Comparison of ENCODE assay signal across 26 mouse cellular contexts in the genomic region with DNA sequence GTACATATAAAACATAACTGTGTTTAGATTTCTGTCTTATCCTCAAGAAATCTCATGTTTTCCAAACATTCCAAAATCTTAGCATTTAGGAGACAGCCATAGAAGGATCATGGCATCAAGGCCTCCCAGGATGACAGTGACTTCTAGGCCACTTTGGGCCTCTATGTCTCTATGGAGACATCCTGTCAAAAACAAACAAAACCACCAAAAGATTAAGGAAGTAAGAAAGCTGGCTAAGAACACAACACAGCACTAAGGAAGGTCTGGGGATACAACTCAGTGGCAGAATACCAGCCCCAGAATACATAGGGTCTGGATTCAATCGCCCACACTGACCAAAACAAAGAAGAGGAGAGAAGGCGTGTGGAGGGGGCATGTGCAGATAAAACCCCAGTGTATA. TPM values are rescaled to one million over a fixed set of nuclear protein-coding genes. Genes with fewer than 3 reads are reported as not detected.
DNase-seq lines count a peak whose midpoint lies in the region; ATAC-seq and TF ChIP-seq lines count a peak whose summit lies in the region.
"Had no signal": no experiment of that assay in that cellular context is flagged by ENCODE, and none has a peak within 500 bp of the region (broad histone marks: within the 10 kb centered on the region; RNA-seq: fewer than 3 reads in every experiment).

No protein-coding gene starts in this region.

- intact Hi-C loops in left cerebral cortex, adult 2 months (cut with DNase I), result no loop called here

- dilution Hi-C loops in CH12.LX (cut with MboI; ENCODE audit: extremely low pct_ligation_motif_present, extremely low pct_unique_long_range_greater_than_20kb, low sequenced_read_pairs), result no loop called here

- WGBS in stomach, postnatal 0 days, result 86% methylated on average over 2 of the region's 2 CpGs
- WGBS in intestine, postnatal 0 days, result 97% methylated on average over 2 of the region's 2 CpGs

- no peak for TF ChIP-seq EP300 in CH12.LX (IDR thresholded peaks at IDR 0.05; ENCODE audit: low read length)
- TF ChIP-seq EP300 in stomach, postnatal 0 days (optimal IDR thresholded peaks at IDR 0.05), result no peak

- no peak overlapping the region for H3K9ac ChIP-seq in CH12.LX (ENCODE audit: insufficient read depth, low read depth)
- no peak overlapping the region for H3K9ac ChIP-seq in stomach, postnatal 0 days (ENCODE audit: low read length)
- H3K9ac ChIP-seq in intestine, postnatal 0 days (ENCODE audit: low read depth, low read length), result no peak overlapping the region
- H3K9ac ChIP-seq: embryonic facial prominence, embryonic 13.5 days; embryonic facial prominence, embryonic 15.5 days; forebrain, embryonic 12.5 days had no signal

- no peaks in the 10 kb centered on the region for H3K79me2 ChIP-seq in CH12.LX (replicated peaks; ENCODE audit: control insufficient read depth, extremely low read depth, insufficient read depth, poor library complexity, severe bottlenecking)

- DNase-seq in CH12.LX (ENCODE audit: extremely low read depth), result peak; percentile 34
- no peak for DNase-seq in stomach, postnatal 0 days (ENCODE audit: low spot score)
- DNase-seq in gastrocnemius, postnatal 4 days (ENCODE audit: low spot score in 2 of 2), result no peak
- DNase-seq in left cerebral cortex, adult 2 months (ENCODE audit: extremely low spot score in 1 of 2, low spot score in 2 of 2), result no peak
- DNase-seq: adrenal gland, adult 8-10 months; adrenal gland, postnatal 14 days; B cell, adult 2 months; cerebellum, adult 11-12 months; cerebellum, adult 2 months; cerebellum, adult 9-10 months; cerebellum, postnatal 10 days; cerebellum, postnatal 25 days; embryo, embryonic 11 days had no signal

- no peak overlapping the region for H3K4me3 ChIP-seq in CH12.LX (replicated peaks in 1 of 3; ENCODE audit: low read depth in 2 of 3, low read length in 2 of 3, poor library complexity in 1 of 3)
- H3K4me3 ChIP-seq in brown adipose tissue, adult 24 weeks (ENCODE audit: insufficient read depth, low read depth, low read length), result no peak overlapping the region
- no peak overlapping the region for H3K4me3 ChIP-seq in stomach, postnatal 0 days (ENCODE audit: low read depth, low read length)
- H3K4me3 ChIP-seq in left cerebral cortex, adult 2 months, result no peak overlapping the region
- H3K4me3 ChIP-seq in intestine, postnatal 0 days (ENCODE audit: low read depth, low read length), result no peak overlapping the region
- H3K4me3 ChIP-seq: embryonic facial prominence, embryonic 13.5 days; embryonic facial prominence, embryonic 15.5 days; erythroblast, embryonic 14.5 days; forebrain, embryonic 10.5 days; forebrain, embryonic 12.5 days had no signal

- TF ChIP-seq RAD21 in CH12.LX (IDR thresholded peaks at IDR 0.05; ENCODE audit: low read depth, low read length), result no peak

- peaks cover 11 to 66% of the 10 kb centered on the region in 2 experiments for H3K36me3 ChIP-seq in CH12.LX (replicated peaks in 1 of 2; ENCODE audit: control insufficient read depth in 1 of 2, insufficient read depth in 1 of 2, low read length in 1 of 2)
- H3K36me3 ChIP-seq in stomach, postnatal 0 days (ENCODE audit: control insufficient read depth, insufficient read depth, low read length), result 0 out of 2 replicates have a peak, but pooled peaks cover 2% of the 10 kb centered on the region
- peaks cover 27% of the 10 kb centered on the region for H3K36me3 ChIP-seq in intestine, postnatal 0 days (ENCODE audit: control insufficient read depth, insufficient read depth)

- no peaks in the 10 kb centered on the region for H3K9me3 ChIP-seq in CH12.LX (replicated peaks; ENCODE audit: low read length)
- no peaks in the 10 kb centered on the region for H3K9me3 ChIP-seq in stomach, postnatal 0 days (ENCODE audit: control insufficient read depth, low read length)
- no peaks in the 10 kb centered on the region for H3K9me3 ChIP-seq in intestine, postnatal 0 days (ENCODE audit: control insufficient read depth)
- H3K9me3 ChIP-seq: embryonic facial prominence, embryonic 13.5 days; embryonic facial prominence, embryonic 15.5 days; forebrain, embryonic 10.5 days; forebrain, embryonic 12.5 days; G1E had no signal

- no peak for TF ChIP-seq POLR2A in CH12.LX (IDR thresholded peaks at IDR 0.05; ENCODE audit: low read depth, low read length)

- no peak for TF ChIP-seq CTCF in CH12.LX (conservative IDR thresholded peaks at IDR 0.05 in 1 of 2, IDR thresholded peaks at IDR 0.05 in 1 of 2; ENCODE audit: low read depth in 2 of 2, low read length in 2 of 2)
- no peak for TF ChIP-seq CTCF in stomach, postnatal 0 days (IDR thresholded peaks at IDR 0.05; ENCODE audit: low read depth)
- TF ChIP-seq CTCF in left cerebral cortex, adult 2 months (IDR thresholded peaks at IDR 0.05), result no peak
- no peak for TF ChIP-seq CTCF in intestine, postnatal 0 days (IDR thresholded peaks at IDR 0.05; ENCODE audit: low read depth)

- no peak overlapping the region for H3K4me2 ChIP-seq in CH12.LX (ENCODE audit: insufficient read depth, low read depth, poor library complexity, severe bottlenecking)
- H3K4me2 ChIP-seq in stomach, postnatal 0 days (replicated peaks; ENCODE audit: low read depth), result no peak overlapping the region
- no peak overlapping the region for H3K4me2 ChIP-seq in intestine, postnatal 0 days (replicated peaks; ENCODE audit: low read depth)
- H3K4me2 ChIP-seq: embryonic facial prominence, embryonic 13.5 days; embryonic facial prominence, embryonic 15.5 days; forebrain, embryonic 12.5 days had no signal

- H3K27ac ChIP-seq in CH12.LX (ENCODE audit: insufficient read depth, low read depth), result no peak overlapping the region
- H3K27ac ChIP-seq in brown adipose tissue, adult 24 weeks (replicated peaks; ENCODE audit: low read depth, low read length), result peak overlapping the region; percentile 12; the same call in 1 of the 2 replicates
- H3K27ac ChIP-seq in stomach, postnatal 0 days (replicated peaks), result no peak overlapping the region
- H3K27ac ChIP-seq in left cerebral cortex, adult 2 months, result no peak overlapping the region
- no peak overlapping the region for H3K27ac ChIP-seq in intestine, postnatal 0 days (ENCODE audit: low read depth, low read length)
- H3K27ac ChIP-seq: embryonic facial prominence, embryonic 13.5 days; embryonic facial prominence, embryonic 15.5 days; forebrain, embryonic 10.5 days; forebrain, embryonic 12.5 days had no signal

- no peaks in the 10 kb centered on the region for H3K27me3 ChIP-seq in CH12.LX (replicated peaks)
- H3K27me3 ChIP-seq in stomach, postnatal 0 days (ENCODE audit: control insufficient read depth, insufficient read depth, low read length), result no peaks in the 10 kb centered on the region
- no peaks in the 10 kb centered on the region for H3K27me3 ChIP-seq in intestine, postnatal 0 days (replicated peaks; ENCODE audit: control insufficient read depth, insufficient read depth, low read length)
- H3K27me3 ChIP-seq: embryonic facial prominence, embryonic 13.5 days; embryonic facial prominence, embryonic 15.5 days; forebrain, embryonic 12.5 days; Patski had no signal

- peaks cover 0 to 4% of the 10 kb centered on the region in 2 experiments; a peak in 1 of 4 replicates for H3K4me1 ChIP-seq in CH12.LX (ENCODE audit: control insufficient read depth in 1 of 2, insufficient read depth in 2 of 2)
- H3K4me1 ChIP-seq in brown adipose tissue, adult 24 weeks (ENCODE audit: control insufficient read depth, insufficient read depth, insufficient read length, low read length), result no peaks in the 10 kb centered on the region
- H3K4me1 ChIP-seq in stomach, postnatal 0 days (replicated peaks; ENCODE audit: control insufficient read depth, insufficient read depth), result no peaks in the 10 kb centered on the region
- no peaks in the 10 kb centered on the region for H3K4me1 ChIP-seq in intestine, postnatal 0 days (replicated peaks; ENCODE audit: control insufficient read depth, insufficient read depth, low read length)
- H3K4me1 ChIP-seq: embryonic facial prominence, embryonic 13.5 days; embryonic facial prominence, embryonic 15.5 days; forebrain, embryonic 10.5 days; forebrain, embryonic 12.5 days had no signal

- in situ Hi-C loops in CH12.LX (cut with MboI; ENCODE audit: low pct_ligation_motif_present, low pct_unique_long_range_greater_than_20kb, low sequenced_read_pairs), result no loop called here

- ATAC-seq in granulocyte monocyte progenitor cell, adult 5-6 weeks (replicated peaks; ENCODE audit: poor library complexity, severe bottlenecking), result peak; percentile 62
- no peak for ATAC-seq in stomach, postnatal 0 days (ENCODE audit: low FRiP score, low TSS enrichment)
- ATAC-seq in intestine, postnatal 0 days, result no peak
- ATAC-seq: activated CD4-positive, CD25-positive, alpha-beta regulatory T cell, adult 4 months; forebrain, embryonic 14.5 days; forebrain, embryonic 16.5 days; Patski had no signal

TF ChIP-seq in CH12.LX, 34 proteins besides CTCF, POLR2A, EP300 and RAD21 (continues in another document):
- TF ChIP-seq MYC (IDR thresholded peaks at IDR 0.05; ENCODE audit: low read depth, low read length) (no peak), NELFE (IDR thresholded peaks at IDR 0.05; ENCODE audit: low read depth, low read length) (no peak), ETS1 (conservative IDR thresholded peaks at IDR 0.05; ENCODE audit: low read depth, low read length) (no peak)

RNA-seq across cellular contexts. Expression of gene Scai, which starts 12.8 kb away (rescaled TPM):
- 4.2 and 4.4 TPM in 2 replicates for total RNA-seq in CH12.LX (2012; rRNA removed)
- total RNA-seq in CH12.LX (2014; rRNA removed), result 4.7 and 8.3 TPM in 2 replicates
- 4.8 and 7.9 TPM in 2 replicates for polyA plus RNA-seq in CH12.LX (2012; ENCODE audit: insufficient read length, low read depth)
- polyA plus RNA-seq in brown adipose tissue, adult 24 weeks (2012; ENCODE audit: insufficient read depth, insufficient read length, missing spikeins), result 3.6 and 5.3 TPM in 2 replicates
- total RNA-seq in granulocyte monocyte progenitor cell, adult 5-6 weeks (2014; fragmentation: Nextera tagmentation), result 6.5 and 13.0 TPM in 2 replicates
- total RNA-seq in granulocyte monocyte progenitor cell, adult 5-6 weeks (2017), result 4.4 and 7.2 TPM in 2 replicates
- 2.6 and 3.3 TPM in 2 replicates for polyA plus RNA-seq in stomach, postnatal 0 days (2015; fragmentation: Nextera tagmentation; extraction: Ambion mirVana)
- total RNA-seq in gastrocnemius, postnatal 4 days (2021), result 10 to 100 TPM; 13.6 to 14.2 TPM
- 10 to 100 TPM; 51.1 to 65.4 TPM for total RNA-seq in left cerebral cortex, adult 2 months (2021)
- polyA plus RNA-seq in intestine, postnatal 0 days (2015; fragmentation: Nextera tagmentation; extraction: Ambion mirVana), result 3.2 and 4.3 TPM in 2 replicates

RNA-seq across cellular contexts. Expression of gene Ppp6c, which starts 22.9 kb away (rescaled TPM):
- total RNA-seq in CH12.LX (2012; rRNA removed) (24.9 and 33.7 TPM in 2 replicates), CH12.LX (2014; rRNA removed) (79.8 and 83.3 TPM in 2 replicates)
- polyA plus RNA-seq in CH12.LX (2012; ENCODE audit: insufficient read length, low read depth), result 68.7 and 70.4 TPM in 2 replicates
- polyA plus RNA-seq in brown adipose tissue, adult 24 weeks (2012; ENCODE audit: insufficient read depth, insufficient read length, missing spikeins), result 82.1 and 108 TPM in 2 replicates
- 64.6 and 91.3 TPM in 2 replicates for total RNA-seq in granulocyte monocyte progenitor cell, adult 5-6 weeks (2014; fragmentation: Nextera tagmentation)
- 70.4 and 86.3 TPM in 2 replicates for total RNA-seq in granulocyte monocyte progenitor cell, adult 5-6 weeks (2017)
- 59.5 and 59.6 TPM in 2 replicates for polyA plus RNA-seq in stomach, postnatal 0 days (2015; fragmentation: Nextera tagmentation; extraction: Ambion mirVana)
- total RNA-seq in gastrocnemius, postnatal 4 days (2021), result 10 to 100 TPM; 72.4 to 75.8 TPM
- 10 to 100 TPM; 63.2 to 67.5 TPM for total RNA-seq in left cerebral cortex, adult 2 months (2021)
- polyA plus RNA-seq in intestine, postnatal 0 days (2015; fragmentation: Nextera tagmentation; extraction: Ambion mirVana), result 53.6 and 54.5 TPM in 2 replicates
